Mouse (Mus musculus): ENCODE measurements around the gene Hmgb2.
"Not testable (repeated sequence)": the region's sequence is repeated elsewhere in the genome, so short reads cannot be mapped to it uniquely, and the experiment has no call there.

Hmgb2 gene

GRCm38 (mm10) chr8:57510791-57511315, 854 bp upstream of the Hmgb2 start:
- DNase-seq (ENCODE audit: low spot score in 2 of 2), result no peak

GRCm38 (mm10) chr8:57512141-57513056, 692 bp downstream of the Hmgb2 start:
- no peak for DNase-seq (ENCODE audit: low spot score in 2 of 2)

- not testable (repeated sequence) for DNase-seq (ENCODE audit: low spot score in 2 of 2)
Measured at GRCm38 (mm10) chr8:57513178-57513661, 1.5 kb downstream of the Hmgb2 start.

GRCm38 (mm10) chr8:57516685-57517084, 5.0 kb downstream of the Hmgb2 start:
- not testable (repeated sequence) for DNase-seq (ENCODE audit: low spot score in 2 of 2)

- no peak for DNase-seq (ENCODE audit: low spot score in 2 of 2)
Measured at GRCm38 (mm10) chr8:57517723-57518122, 6.0 kb downstream of the Hmgb2 start.

- DNase-seq (ENCODE audit: low spot score in 2 of 2), result no peak
Measured at GRCm38 (mm10) chr8:57520186-57520786, 8.6 kb downstream of the Hmgb2 start.

GRCm38 (mm10) chr8:57528036-57528435, 16.3 kb downstream of the Hmgb2 start:
- no peak for DNase-seq (ENCODE audit: low spot score in 2 of 2)

- DNase-seq (ENCODE audit: low spot score in 2 of 2), result no peak
Measured at GRCm38 (mm10) chr8:57530238-57530637, 18.5 kb downstream of the Hmgb2 start.

- peak; percentile 73 to 86 for DNase-seq (ENCODE audit: low spot score in 2 of 2)
Measured at GRCm38 (mm10) chr8:57530666-57531349, 19.1 kb downstream of the Hmgb2 start.

- DNase-seq (ENCODE audit: low spot score in 2 of 2), result no peak
Measured at GRCm38 (mm10) chr8:57532223-57532622, 20.5 kb downstream of the Hmgb2 start.

- no peak for DNase-seq (ENCODE audit: low spot score in 2 of 2)
Measured at GRCm38 (mm10) chr8:57533106-57533505, 21.4 kb downstream of the Hmgb2 start.

- DNase-seq (ENCODE audit: low spot score in 2 of 2), result no peak
Measured at GRCm38 (mm10) chr8:57534495-57534894, 22.8 kb downstream of the Hmgb2 start.

- no peak for DNase-seq (ENCODE audit: low spot score in 2 of 2)
Measured at GRCm38 (mm10) chr8:57536167-57536566, 24.5 kb downstream of the Hmgb2 start.

GRCm38 (mm10) chr8:57538601-57539000, 26.9 kb downstream of the Hmgb2 start:
- no peak for DNase-seq (ENCODE audit: low spot score in 2 of 2)

GRCm38 (mm10) chr8:57540110-57540838, 28.6 kb downstream of the Hmgb2 start:
- peak; percentile 42 to 55 for DNase-seq (ENCODE audit: low spot score in 2 of 2)

- no peak for DNase-seq (ENCODE audit: low spot score in 2 of 2)
Measured at GRCm38 (mm10) chr8:57540951-57541350, 29.2 kb downstream of the Hmgb2 start.

- DNase-seq (ENCODE audit: low spot score in 2 of 2), result no peak
Measured at GRCm38 (mm10) chr8:57541405-57541804, 29.7 kb downstream of the Hmgb2 start.

- no peak for DNase-seq (ENCODE audit: low spot score in 2 of 2)
Measured at GRCm38 (mm10) chr8:57546401-57546800, 34.7 kb downstream of the Hmgb2 start.

- no peak for DNase-seq (ENCODE audit: low spot score in 2 of 2)
Measured at GRCm38 (mm10) chr8:57546834-57547233, 35.1 kb downstream of the Hmgb2 start.

- DNase-seq (ENCODE audit: low spot score in 2 of 2), result no peak
Measured at GRCm38 (mm10) chr8:57547581-57547980, 35.9 kb downstream of the Hmgb2 start.

Measured in urinary bladder, postnatal 36 days (tissue).